Mouse (Mus musculus): ENCODE results near the gene Rgs8.

DNA sequence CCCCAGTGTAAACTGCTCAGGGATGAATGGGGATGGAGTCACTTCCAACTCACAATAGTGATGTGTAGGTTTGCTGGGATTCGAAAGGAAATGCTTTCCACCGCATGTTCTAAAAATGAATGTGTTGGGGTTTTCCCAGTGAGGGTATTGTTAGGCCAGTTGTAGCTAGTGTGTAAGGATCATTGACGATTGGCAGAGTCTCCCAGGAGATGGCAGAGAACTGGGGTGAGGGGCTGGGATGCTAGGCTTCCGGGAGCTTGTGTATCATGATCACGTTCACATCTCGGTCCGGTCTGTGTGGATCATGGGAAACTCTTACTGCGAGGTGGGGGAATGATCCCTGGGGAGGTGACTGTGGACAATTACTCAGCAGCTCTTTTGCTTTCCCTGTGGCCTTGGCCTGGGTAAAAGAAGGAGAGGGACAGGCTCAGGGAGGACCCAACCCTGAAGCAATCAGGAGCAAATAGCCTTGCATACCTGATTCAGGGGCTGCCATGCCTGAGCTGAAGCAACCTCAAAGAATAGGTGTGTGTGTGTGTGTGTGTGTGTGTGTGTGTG, 50.1 kb downstream of the Rgs8 start:
- TF ChIP-seq MYOG (IDR thresholded peaks at IDR 0.05; ENCODE audit: control insufficient read depth in 1 of 3, insufficient read depth in 1 of 3, insufficient read length in 2 of 3, low read depth in 2 of 3) (no peak), POLR2AphosphoS2 (IDR thresholded peaks at IDR 0.05; ENCODE audit: insufficient read length, low read depth) (no peak), MYOD1 (IDR thresholded peaks at IDR 0.05; ENCODE audit: control insufficient read depth in 1 of 3, insufficient read length in 2 of 3, low read depth in 2 of 3) (no peak), MAX (IDR thresholded peaks at IDR 0.05; ENCODE audit: low read depth) (no peak), POLR2A (IDR thresholded peaks at IDR 0.05; ENCODE audit: insufficient read length, low read depth) (no peak), TCF3 (IDR thresholded peaks at IDR 0.05; ENCODE audit: insufficient read length, low read depth) (no peak), TCF12 (IDR thresholded peaks at IDR 0.05; ENCODE audit: insufficient read depth, poor library complexity, severe bottlenecking) (no peak)
